Mouse (Mus musculus): Measurements from ENCODE around the gene Tnfrsf19.

DNA sequence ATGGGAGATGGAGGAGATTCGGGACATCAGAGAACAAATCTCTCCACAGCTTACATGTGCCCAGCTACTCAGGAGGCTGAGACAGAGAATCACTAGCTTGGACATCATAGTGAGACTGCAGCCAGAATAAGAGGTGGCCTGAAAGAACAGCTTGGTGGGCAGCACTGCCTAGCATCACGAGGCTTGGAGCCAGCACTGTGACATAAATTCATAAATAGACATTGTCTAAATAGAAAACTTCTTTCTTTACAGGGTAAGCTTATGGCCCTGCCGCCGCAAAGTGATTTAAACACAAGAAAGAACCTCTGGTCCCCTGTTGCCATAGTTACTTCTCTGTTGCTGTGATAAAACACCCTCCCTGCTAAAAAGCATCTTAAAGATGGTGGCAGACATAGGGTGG lies 54.1 kb downstream of the Tnfrsf19 start:
- TF ChIP-seq CTCF (IDR thresholded peaks at IDR 0.05; ENCODE audit: insufficient read depth, low read depth, low read length), result no peak
- TF ChIP-seq POLR2A (IDR thresholded peaks at IDR 0.05; ENCODE audit: insufficient read depth, low read depth, low read length), result no peak
